Mouse (Mus musculus) erythroid progenitor cell, adult 5-6 weeks (primary cell): ENCODE measurements around the gene Add2. TPM values are rescaled to one million over a fixed set of nuclear protein-coding genes. Genes with fewer than 3 reads are reported as not detected.

Experiments
- ATAC-seq: replicated peaks from 2 replicates; pipeline ENCODE4 v1.8.0; 2016; ENCODE audit warnings: moderate number of reproducible peaks, mild to moderate bottlenecking, moderate TSS enrichment, inconsistent platforms; ENCODE audit not compliant: poor library complexity, low FRiP score, severe bottlenecking
- total RNA-seq, 2 experiments: library from RNA; stranded (forward) in 1 of 2; stranded (reverse) in 1 of 2; fragments of 150-400 nt in 1 of 2; fragments of 186-747, 209-891 nt in 1 of 2; gene quantifications; 2 replicates each; pipeline versions ENCODE4 v1.2.3 to v1.2.4; 2015 to 2017; ENCODE audit warnings: low replicate concordance in 2 of 2

Gene Add2
- total RNA-seq, 2 experiments from 2014 or later: 175 to 251 TPM

- no peak for ATAC-seq
Observed at GRCm38 (mm10) chr6:86074538-86075204, 46.2 kb downstream of the Add2 start.

- no peak for ATAC-seq
Observed at GRCm38 (mm10) chr6:86076525-86076924, 48.0 kb downstream of the Add2 start.

GRCm38 (mm10) chr6:86077880-86078279 lies 49.4 kb downstream of the Add2 start:
- ATAC-seq: peak; percentile 80

DNA sequence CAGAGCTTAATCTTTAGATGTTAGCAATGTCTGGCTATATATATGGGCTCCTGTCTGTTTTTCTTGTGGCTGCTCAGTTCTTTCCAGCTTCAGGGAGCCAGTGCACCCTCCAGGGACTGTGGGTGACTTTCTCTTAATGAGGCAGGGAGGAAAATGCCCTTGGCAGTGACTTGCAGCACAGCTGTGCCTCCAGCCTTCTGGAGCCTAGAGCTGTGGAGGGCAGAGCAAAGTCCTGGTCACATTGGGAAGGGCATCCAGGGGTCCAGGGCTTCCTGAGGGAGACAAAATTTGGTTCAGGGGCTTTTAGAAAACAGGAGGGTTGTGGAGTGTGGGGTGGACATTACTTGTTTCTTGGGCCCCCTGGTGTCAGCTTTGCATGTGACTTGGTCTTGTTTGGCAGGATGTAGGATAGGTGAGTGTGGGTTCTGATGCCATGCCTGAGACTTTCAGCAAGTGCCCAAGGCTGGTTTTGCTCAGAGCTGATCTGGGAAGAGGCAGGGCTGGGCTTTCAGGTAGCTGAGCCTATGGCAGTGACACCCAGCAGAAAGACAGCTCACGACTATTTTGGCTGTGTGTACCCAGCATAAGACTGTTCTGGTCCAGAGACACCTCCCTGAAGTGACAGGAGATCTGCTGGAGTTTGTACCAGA lies 50.0 kb downstream of the Add2 start:
- peak; percentile 30 for ATAC-seq

DNA sequence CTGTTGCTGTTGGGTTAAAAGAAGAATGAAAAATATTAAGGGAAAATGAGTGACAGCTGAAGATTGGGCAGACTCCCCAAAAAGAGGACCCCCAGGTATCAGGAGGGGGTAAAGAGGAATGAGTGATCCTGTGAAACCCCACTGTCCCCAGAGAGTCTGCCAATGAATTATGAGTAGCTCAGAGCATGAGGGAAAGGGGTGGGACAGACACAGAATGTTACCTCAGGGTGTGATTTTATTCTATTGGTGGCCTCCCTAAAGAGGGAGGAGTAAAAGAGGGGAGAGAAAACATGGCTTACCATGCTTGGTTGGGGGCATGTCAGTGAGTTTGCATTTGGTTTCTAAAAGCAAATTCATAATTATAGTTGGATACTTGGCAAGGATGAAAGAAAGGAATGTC lies 50.8 kb downstream of the Add2 start:
- ATAC-seq: peak; percentile 60

DNA sequence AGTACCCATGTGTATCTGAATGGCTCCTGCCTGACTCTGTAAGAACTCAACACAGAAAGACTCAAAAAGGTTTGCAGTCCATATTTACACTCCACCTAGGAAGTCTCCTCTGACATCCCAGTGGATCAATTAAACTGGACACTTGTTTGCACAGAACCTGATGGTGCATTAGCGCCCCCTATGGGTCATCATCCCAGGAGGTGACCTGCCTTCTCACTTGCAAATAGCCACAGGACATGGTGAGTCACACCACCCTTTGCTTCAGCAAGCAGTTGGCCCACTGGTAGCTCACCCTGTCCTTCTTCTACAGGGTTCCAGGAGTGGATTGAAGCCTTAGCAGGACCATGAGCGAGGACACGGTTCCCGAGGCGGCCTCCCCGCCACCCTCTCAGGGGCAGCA lies 57.0 kb downstream of the Add2 start:
- peak; percentile 50; the same call in 1 of the 2 replicates for ATAC-seq

- no peak for ATAC-seq
Observed at GRCm38 (mm10) chr6:86086851-86087571, 58.5 kb downstream of the Add2 start.

GRCm38 (mm10) chr6:86087813-86088212 lies 59.3 kb downstream of the Add2 start:
- ATAC-seq: no peak

DNA sequence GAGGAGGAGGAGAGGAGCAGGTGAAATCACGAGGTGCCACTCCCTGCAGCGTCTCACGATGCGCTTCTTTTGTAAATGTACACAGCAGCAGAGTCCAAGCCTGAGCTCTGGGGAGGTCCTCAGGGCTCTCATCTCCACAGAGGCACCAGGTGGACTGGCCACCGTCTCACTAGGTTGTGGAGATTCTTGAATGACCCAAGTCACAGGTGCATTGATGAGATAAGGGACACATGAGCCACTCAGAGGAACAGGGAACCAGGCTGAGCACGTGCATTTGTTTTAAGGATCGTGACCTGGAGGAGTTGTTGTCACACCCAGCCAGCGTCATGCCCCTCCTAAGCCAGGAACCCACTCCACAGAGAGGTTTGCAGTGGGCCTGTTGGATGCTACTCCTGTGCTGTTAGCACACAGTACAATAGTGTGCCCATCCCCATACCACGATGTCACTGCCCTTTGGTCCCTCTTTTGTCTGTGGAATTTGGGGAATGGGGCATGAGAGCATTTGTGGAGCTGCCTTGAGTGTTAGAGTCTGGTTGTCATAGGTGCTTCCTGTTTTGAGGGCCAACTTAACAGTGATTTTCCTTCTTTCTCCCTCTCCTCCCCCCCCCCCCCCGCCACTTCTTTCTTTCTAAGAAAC lies 65.8 kb downstream of the Add2 start:
- no peak for ATAC-seq

DNA sequence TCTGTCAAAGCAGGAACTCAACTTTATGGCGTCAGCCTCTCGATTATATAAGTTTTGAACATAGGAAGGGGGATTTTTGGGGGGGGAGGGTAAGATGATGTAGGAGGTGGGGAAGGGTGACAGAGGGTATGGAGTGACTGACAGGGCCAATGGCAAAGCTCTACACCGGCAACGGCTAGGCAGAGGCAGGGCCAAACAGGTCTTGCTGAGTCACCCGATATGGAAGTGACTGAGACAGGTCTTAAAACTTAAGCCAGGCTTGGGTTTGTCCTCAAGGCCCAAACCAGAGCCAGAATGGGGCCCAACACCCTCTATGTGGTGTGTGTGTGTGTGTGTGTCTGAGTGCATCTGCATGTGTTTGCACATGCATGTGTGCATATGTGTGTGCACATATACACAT lies 67.0 kb downstream of the Add2 start:
- ATAC-seq: no peak

DNA sequence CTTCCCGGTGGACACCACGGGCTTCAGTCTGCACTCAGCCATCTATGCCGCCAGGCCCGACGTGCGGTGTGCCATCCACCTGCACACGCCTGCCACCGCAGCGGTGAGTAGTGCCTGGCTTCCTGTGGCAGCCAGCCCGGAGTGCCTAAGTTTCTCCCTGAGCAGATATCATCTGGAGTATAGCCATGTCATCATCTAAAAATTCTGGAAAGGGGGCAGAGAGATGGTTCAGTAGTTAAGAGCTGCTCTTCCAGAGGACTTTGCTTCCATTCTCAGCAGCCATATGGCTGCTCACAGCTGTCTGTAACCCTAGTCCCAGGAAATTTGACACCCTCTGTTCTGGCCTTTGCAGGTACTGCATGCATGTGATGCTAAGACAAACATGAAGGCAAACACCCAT lies 68.3 kb downstream of the Add2 start:
- no peak for ATAC-seq

DNA sequence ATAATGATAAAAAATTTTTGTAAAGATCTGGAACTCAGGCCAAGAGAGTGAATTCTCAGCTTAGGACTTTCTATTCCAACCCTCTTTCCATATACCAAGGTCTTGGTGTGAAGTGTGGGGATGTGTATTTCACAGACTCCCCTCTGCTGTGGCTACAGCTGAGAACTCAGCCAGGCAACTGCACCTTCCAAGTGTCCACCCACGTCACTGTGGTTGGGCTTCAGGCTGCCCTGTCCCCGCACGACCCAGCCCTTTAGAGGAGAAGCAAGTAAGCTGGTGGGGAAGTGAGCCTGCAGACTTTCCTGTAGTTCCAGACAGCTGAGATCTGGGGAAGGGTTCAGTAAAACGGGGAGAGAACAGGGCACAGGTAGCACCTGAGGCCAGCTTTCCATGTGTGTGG lies 68.7 kb downstream of the Add2 start:
- no peak for ATAC-seq

DNA sequence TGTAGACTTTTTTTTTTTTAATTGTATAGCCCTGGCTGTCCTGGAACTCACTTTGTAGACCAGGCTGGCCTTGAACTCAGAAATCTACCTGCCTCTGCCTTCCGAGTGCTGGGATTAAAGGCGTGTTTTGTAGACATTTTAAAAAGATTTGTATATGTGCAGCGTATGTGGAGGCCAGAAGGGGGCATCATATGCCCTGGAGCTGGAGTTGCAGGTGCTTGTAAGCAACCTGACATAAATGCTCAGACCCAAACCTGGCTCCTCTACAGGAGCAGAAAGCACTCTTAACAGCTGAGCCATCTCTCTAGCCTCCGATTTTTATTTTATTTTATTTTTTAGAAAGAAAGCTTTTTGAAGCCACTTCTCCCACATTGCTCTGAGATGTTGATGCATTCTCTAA lies 70.5 kb downstream of the Add2 start:
- no peak for ATAC-seq

DNA sequence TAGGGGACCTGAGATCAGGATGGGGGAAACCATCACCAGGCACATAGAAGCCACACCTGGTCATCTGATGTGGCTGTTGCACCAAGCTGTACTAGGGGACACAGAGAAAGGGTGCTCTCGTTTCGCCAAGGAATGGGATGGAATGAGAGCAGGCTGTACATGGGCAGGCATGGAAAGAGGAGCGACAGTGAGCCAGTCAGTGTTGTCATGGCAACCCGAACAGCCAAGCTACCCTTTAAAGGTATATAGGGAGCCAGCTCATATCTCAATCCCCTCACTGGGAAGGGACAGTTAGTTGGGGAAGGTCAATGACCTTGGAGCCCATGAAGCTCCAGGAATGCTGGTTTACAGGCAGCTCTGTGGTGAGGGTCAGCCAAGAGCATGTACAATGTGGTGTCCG lies 73.0 kb downstream of the Add2 start:
- ATAC-seq: no peak

DNA sequence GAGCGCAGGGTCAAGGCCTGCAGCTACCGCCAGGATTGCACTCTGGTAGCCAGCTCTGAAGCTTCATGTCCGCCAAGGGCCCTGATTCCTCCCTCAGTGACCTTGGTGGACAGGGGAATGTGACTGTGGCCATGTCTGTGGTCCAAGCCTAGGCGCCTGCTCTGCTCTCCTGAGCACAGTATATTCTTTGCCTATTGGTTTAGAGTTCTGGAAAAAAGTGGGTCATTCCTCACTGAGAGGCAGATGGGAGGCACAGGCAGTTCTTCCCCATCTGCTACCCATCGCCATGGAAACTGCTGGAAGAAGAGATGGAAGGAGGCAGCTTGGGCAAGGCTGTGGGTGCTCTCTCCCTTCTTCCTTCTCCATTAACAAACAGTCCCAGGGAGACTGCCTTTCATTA lies 74.4 kb downstream of the Add2 start:
- ATAC-seq: no peak

GRCm38 (mm10) chr6:86103614-86104013 lies 75.1 kb downstream of the Add2 start:
- no peak for ATAC-seq

DNA sequence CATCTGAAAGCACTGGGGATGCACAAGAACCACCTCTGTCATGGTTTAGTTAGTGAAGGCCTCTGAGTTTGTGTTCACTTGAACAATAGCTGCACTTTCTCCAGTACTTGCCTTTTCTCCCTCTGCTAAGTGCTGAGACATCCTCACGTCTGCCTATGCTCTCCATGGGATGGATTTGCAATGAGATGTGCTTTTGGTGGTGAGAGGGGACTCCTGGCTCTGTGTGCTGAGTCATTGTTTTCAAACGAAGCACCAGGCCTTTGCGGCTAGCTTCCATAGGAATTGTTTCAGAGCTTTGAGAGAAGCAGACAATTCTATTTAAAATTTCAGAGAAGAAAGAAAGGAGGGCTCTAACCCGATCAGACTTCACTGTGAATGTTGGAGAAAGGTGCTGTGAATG lies 76.2 kb downstream of the Add2 start:
- no peak for ATAC-seq

GRCm38 (mm10) chr6:86106045-86106444 lies 77.6 kb downstream of the Add2 start:
- no peak for ATAC-seq

DNA sequence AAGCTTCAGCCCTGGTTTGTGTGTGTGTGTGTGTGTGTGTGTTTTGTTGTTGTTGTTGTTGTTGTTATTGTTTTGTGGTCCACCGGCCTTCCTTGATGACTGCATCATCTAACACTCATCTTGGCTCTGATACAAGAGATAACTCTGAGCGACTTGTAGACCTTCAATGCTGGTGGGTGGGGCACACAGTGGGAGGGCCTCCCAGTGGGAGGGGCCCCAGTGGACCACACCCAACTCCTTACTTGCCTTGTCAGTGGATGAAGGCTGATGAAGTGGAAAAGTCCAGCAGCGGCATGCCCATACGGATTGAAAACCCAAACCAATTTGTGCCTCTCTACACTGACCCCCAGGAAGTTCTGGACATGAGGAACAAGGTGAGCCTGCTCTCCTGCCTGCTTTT lies 78.6 kb downstream of the Add2 start:
- ATAC-seq: peak; percentile 41; the same call in 1 of the 2 replicates

- no peak for ATAC-seq
Observed at GRCm38 (mm10) chr6:86115843-86116242, 87.4 kb downstream of the Add2 start.

DNA sequence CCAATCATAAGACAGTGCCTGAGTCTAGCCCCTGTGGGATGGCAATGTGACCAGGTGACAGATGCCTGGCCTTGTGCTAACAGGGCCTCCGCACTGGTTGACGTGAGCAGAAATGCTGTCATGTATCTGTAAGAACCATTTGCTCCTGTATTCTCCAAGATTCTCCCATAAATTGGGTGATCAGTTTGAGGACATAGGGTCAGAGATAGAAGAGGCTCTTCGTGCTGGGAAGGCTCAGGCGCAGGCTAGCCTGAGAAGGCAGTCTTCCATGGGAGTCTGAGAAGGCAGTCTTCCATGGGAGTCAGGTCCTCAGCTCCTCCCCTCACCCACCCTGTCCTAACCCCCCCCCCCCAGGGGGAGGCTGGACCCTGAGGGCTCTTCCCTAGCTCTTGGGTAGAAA lies 94.6 kb downstream of the Add2 start:
- ATAC-seq: no peak
